Mouse (Mus musculus): ENCODE measurements around the gene Omt2a.
"Not testable (repeated sequence)": the region's sequence is repeated elsewhere in the genome, so short reads cannot be mapped to it uniquely, and the experiment has no call there.

The Omt2a gene

GRCm38 (mm10) chr9:78342494-78342893 lies 27.9 kb upstream of the Omt2a start:
- H3K27me3 ChIP-seq (ENCODE audit: control insufficient read depth, insufficient read depth, low read length, poor library complexity, severe bottlenecking); H3K36me3 ChIP-seq (ENCODE audit: control insufficient read depth, insufficient read depth, low read length, poor library complexity, severe bottlenecking); DNase-seq (ENCODE audit: low read depth, low spot score): not testable (repeated sequence)

- not testable (repeated sequence) for H3K27me3 ChIP-seq (ENCODE audit: control insufficient read depth, insufficient read depth, low read length, poor library complexity, severe bottlenecking); H3K36me3 ChIP-seq (ENCODE audit: control insufficient read depth, insufficient read depth, low read length, poor library complexity, severe bottlenecking)
- peak; percentile 59 for DNase-seq (ENCODE audit: low read depth, low spot score)
Observed at GRCm38 (mm10) chr9:78340324-78340723, 25.7 kb upstream of the Omt2a start.

GRCm38 (mm10) chr9:78337050-78337449 lies 22.5 kb upstream of the Omt2a start:
- not testable (repeated sequence) for H3K27me3 ChIP-seq (ENCODE audit: control insufficient read depth, insufficient read depth, low read length, poor library complexity, severe bottlenecking); H3K36me3 ChIP-seq (ENCODE audit: control insufficient read depth, insufficient read depth, low read length, poor library complexity, severe bottlenecking); DNase-seq (ENCODE audit: low read depth, low spot score)

- not testable (repeated sequence) for DNase-seq (ENCODE audit: low read depth, low spot score); H3K36me3 ChIP-seq (ENCODE audit: control insufficient read depth, insufficient read depth, low read length, poor library complexity, severe bottlenecking); H3K27me3 ChIP-seq (ENCODE audit: control insufficient read depth, insufficient read depth, low read length, poor library complexity, severe bottlenecking)
Observed at GRCm38 (mm10) chr9:78327289-78327688, 12.7 kb upstream of the Omt2a start, which contains the start of gene Omt2b. Gene Omt2b, plus strand, starts transcription at chr9:78327589.

GRCm38 (mm10) chr9:78319499-78319898 lies 4.9 kb upstream of the Omt2a start:
- no peaks in the 10 kb centered on the region for H3K36me3 ChIP-seq (ENCODE audit: control insufficient read depth, insufficient read depth, low read length, poor library complexity, severe bottlenecking)
- DNase-seq (ENCODE audit: low read depth, low spot score), result peak; percentile 10
- H3K27me3 ChIP-seq (ENCODE audit: control insufficient read depth, insufficient read depth, low read length, poor library complexity, severe bottlenecking), result no peaks in the 10 kb centered on the region

- not testable (repeated sequence) for DNase-seq (ENCODE audit: low read depth, low spot score); H3K27me3 ChIP-seq (ENCODE audit: control insufficient read depth, insufficient read depth, low read length, poor library complexity, severe bottlenecking); H3K36me3 ChIP-seq (ENCODE audit: control insufficient read depth, insufficient read depth, low read length, poor library complexity, severe bottlenecking)
Observed at GRCm38 (mm10) chr9:78308122-78308521, 6.5 kb downstream of the Omt2a start.

- not testable (repeated sequence) for H3K27me3 ChIP-seq (ENCODE audit: control insufficient read depth, insufficient read depth, low read length, poor library complexity, severe bottlenecking); H3K36me3 ChIP-seq (ENCODE audit: control insufficient read depth, insufficient read depth, low read length, poor library complexity, severe bottlenecking); DNase-seq (ENCODE audit: low read depth, low spot score)
Observed at GRCm38 (mm10) chr9:78299143-78299542, 15.5 kb downstream of the Omt2a start.

GRCm38 (mm10) chr9:78298232-78298631 lies 16.4 kb downstream of the Omt2a start:
- H3K36me3 ChIP-seq (ENCODE audit: control insufficient read depth, insufficient read depth, low read length, poor library complexity, severe bottlenecking), result no peaks in the 10 kb centered on the region
- H3K27me3 ChIP-seq (ENCODE audit: control insufficient read depth, insufficient read depth, low read length, poor library complexity, severe bottlenecking), result no peaks in the 10 kb centered on the region
- DNase-seq (ENCODE audit: low read depth, low spot score), result no peak

- not testable (repeated sequence) for H3K27me3 ChIP-seq (ENCODE audit: control insufficient read depth, insufficient read depth, low read length, poor library complexity, severe bottlenecking)
Observed at GRCm38 (mm10) chr9:78296089-78296488, 18.5 kb downstream of the Omt2a start.

GRCm38 (mm10) chr9:78294781-78295180 lies 19.8 kb downstream of the Omt2a start:
- not testable (repeated sequence) for H3K27me3 ChIP-seq (ENCODE audit: control insufficient read depth, insufficient read depth, low read length, poor library complexity, severe bottlenecking); DNase-seq (ENCODE audit: low read depth, low spot score); H3K36me3 ChIP-seq (ENCODE audit: control insufficient read depth, insufficient read depth, low read length, poor library complexity, severe bottlenecking)

More at GRCm38 (mm10) chr9:78296089-78296488, 18.5 kb downstream of the Omt2a start:
- DNase-seq (ENCODE audit: low read depth, low spot score), result peak; percentile 52
- not testable (repeated sequence) for H3K36me3 ChIP-seq (ENCODE audit: control insufficient read depth, insufficient read depth, low read length, poor library complexity, severe bottlenecking)

GRCm38 (mm10) chr9:78293683-78294082 lies 20.9 kb downstream of the Omt2a start:
- H3K36me3 ChIP-seq (ENCODE audit: control insufficient read depth, insufficient read depth, low read length, poor library complexity, severe bottlenecking); DNase-seq (ENCODE audit: low read depth, low spot score); H3K27me3 ChIP-seq (ENCODE audit: control insufficient read depth, insufficient read depth, low read length, poor library complexity, severe bottlenecking): not testable (repeated sequence)

- not testable (repeated sequence) for DNase-seq (ENCODE audit: low read depth, low spot score)
Observed at GRCm38 (mm10) chr9:78292462-78292861, 22.1 kb downstream of the Omt2a start.

GRCm38 (mm10) chr9:78289723-78290122 lies 24.9 kb downstream of the Omt2a start, which contains the start of gene Gm10639:
Gene Gm10639, plus strand, starts transcription at chr9:78289923.
- H3K36me3 ChIP-seq (ENCODE audit: control insufficient read depth, insufficient read depth, low read length, poor library complexity, severe bottlenecking), result not testable (repeated sequence)

More at GRCm38 (mm10) chr9:78292462-78292861, 22.1 kb downstream of the Omt2a start:
- H3K36me3 ChIP-seq (ENCODE audit: control insufficient read depth, insufficient read depth, low read length, poor library complexity, severe bottlenecking); H3K27me3 ChIP-seq (ENCODE audit: control insufficient read depth, insufficient read depth, low read length, poor library complexity, severe bottlenecking): not testable (repeated sequence)

GRCm38 (mm10) chr9:78289063-78289462 lies 25.5 kb downstream of the Omt2a start:
- not testable (repeated sequence) for DNase-seq (ENCODE audit: low read depth, low spot score); H3K36me3 ChIP-seq (ENCODE audit: control insufficient read depth, insufficient read depth, low read length, poor library complexity, severe bottlenecking); H3K27me3 ChIP-seq (ENCODE audit: control insufficient read depth, insufficient read depth, low read length, poor library complexity, severe bottlenecking)

More at GRCm38 (mm10) chr9:78289723-78290122, 24.9 kb downstream of the Omt2a start, which contains the start of gene Gm10639:
- H3K27me3 ChIP-seq (ENCODE audit: control insufficient read depth, insufficient read depth, low read length, poor library complexity, severe bottlenecking); DNase-seq (ENCODE audit: low read depth, low spot score): not testable (repeated sequence)

GRCm38 (mm10) chr9:78282002-78282711 lies 32.4 kb downstream of the Omt2a start:
- not testable (repeated sequence) for H3K27me3 ChIP-seq (ENCODE audit: control insufficient read depth, insufficient read depth, low read length, poor library complexity, severe bottlenecking); H3K36me3 ChIP-seq (ENCODE audit: control insufficient read depth, insufficient read depth, low read length, poor library complexity, severe bottlenecking); DNase-seq (ENCODE audit: low read depth, low spot score)

GRCm38 (mm10) chr9:78270945-78271344 lies 43.7 kb downstream of the Omt2a start:
- not testable (repeated sequence) for H3K36me3 ChIP-seq (ENCODE audit: control insufficient read depth, insufficient read depth, low read length, poor library complexity, severe bottlenecking); H3K27me3 ChIP-seq (ENCODE audit: control insufficient read depth, insufficient read depth, low read length, poor library complexity, severe bottlenecking); DNase-seq (ENCODE audit: low read depth, low spot score)
